Mouse (Mus musculus) cerebellum, adult 8-10 months (tissue): ENCODE data around the gene Irf9.

Source experiments
- DNase-seq: peaks from one replicate; pipeline ENCODE4 v3.0.0; 2022

Gene Irf9

DNA sequence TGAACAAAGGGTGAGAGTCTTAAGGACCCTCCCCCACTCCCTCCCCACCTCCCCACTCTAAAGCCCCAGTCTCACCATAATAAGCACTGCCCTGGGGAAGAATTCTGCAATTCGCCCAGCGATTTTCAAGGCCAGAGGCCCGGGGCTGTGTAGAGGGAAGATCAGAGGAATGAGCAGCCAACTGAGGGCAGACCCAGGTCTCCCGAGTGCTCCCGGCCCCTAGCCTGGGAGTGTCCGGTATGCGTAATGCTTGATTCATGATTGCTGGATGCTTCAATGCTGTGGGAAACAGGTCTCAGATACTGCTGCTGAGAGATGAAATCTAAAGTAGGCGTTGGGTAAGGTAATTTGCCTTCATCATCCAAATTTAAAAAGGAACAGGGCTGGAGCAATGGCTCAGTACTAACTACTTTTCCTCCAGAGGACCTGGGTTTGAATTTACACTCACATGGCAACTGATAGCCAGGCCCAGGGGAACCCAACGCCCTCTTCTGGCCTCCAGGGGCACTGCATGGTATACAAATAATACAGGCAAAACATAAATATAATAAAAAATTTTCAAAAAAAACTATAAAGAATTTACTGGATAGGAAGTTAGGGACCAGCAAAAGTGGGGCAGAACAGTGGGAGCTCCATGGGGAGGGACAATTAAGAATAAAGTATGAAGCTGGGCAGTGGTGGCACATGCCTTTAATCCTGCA is 21.2 kb upstream of the Irf9 start:
- no peak for DNase-seq

GRCm38 (mm10) chr14:55584303-55584701 is 19.1 kb upstream of the Irf9 start:
- no peak for DNase-seq

DNA sequence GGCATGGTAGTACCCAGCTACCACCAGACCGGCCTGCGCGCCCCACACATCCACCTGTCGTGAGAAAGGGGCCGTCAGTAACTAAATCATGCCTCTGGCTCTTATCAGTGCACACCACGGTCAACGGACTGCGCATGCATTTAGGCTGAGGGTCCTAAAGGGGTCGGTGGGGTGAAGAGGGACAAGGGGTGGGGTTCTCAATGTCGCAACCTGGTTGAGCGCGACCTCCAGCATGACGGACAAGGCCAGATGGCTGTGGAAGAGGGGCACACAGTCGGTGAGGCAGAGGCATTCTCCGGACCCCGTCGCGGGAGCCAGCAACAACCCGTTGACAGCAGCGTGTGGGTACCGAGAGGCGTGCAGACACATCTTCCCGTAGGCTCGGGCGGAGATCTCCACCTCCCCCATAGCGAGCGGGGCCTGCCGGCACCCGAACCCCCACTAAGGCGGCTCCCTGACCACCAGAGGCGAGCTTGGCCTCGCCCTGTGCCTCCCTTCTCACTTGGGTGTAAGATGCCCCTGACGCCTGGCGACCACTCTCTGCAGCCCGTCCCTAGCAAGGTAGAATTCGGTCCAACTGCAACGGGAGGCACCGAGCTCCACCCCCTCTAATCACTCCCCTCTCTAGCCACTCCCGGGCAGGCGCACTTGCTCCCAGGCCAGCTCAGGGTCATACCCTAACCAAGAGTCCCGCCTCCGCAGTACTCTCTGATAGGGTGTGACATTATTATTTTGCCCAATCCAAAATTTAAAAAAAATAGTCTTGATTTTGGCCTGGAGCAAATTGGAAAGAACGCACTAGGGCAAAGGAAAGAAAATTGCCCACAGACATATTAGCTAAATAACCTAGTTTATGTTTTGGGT is 18.4 kb upstream of the Irf9 start, which contains the start of gene Emc9:
Gene Emc9, minus strand, starts transcription at position 601 of the 864 bp plus-strand sequence.
- DNase-seq, result peak; percentile 76

DNA sequence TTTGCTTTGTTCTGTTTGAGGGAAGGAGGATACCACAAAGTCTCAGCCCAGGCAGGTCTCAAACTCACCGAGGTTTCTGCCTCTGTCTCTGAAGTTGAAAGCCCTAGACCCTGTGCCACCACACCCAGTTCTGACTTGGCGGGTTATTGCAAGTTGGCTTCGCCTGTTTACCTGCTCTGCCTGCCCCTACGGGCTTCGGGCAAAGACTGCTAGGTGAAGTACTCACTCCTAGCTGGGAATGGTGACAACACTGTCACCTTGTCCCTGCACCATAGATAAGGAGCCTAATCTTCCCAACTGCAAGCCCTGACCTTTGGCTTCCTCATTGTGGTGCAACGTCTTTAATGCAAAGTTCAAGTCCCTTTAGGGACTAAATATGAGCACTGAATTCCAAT is 17.8 kb upstream of the Irf9 start:
- no peak for DNase-seq

DNA sequence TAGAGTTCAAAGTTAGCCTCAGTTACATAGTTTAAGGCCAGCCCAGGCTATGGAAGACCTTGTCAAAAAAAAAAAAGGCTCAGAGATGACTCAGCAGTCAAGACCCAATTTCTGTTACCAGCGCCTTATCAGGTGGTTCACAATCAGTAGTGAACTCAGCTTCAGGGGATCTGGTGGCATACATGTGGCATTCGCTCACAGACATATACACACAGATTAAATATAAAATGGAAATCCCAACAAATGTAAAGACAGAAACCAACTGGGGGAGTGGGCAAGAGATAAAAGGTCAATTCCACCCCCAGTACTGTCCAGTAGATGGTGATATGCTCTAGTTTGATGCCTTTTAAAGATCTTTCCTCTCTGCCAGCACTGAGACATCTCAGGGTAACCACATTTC is 17.2 kb upstream of the Irf9 start:
- DNase-seq, result no peak

DNA sequence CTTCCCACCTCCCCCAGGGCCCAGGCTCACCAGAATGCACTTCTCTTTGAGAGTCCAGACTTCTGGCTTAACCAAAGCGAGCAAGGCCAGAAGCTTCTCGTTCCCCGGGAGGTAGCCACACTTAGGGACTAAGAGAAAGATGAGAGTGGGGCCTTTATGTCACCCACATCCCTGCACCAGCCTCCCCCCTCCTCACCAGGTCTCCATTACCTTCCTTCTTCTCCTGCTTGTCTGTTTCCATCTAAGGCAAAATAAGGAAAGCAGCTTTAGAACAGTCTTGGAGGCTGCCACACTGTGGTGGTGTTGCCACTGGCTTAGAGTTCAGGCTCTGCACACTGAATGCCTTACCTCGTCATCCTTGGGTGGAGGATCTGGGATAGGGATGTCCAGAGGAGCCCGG is 14.1 kb upstream of the Irf9 start:
- no peak for DNase-seq

DNA sequence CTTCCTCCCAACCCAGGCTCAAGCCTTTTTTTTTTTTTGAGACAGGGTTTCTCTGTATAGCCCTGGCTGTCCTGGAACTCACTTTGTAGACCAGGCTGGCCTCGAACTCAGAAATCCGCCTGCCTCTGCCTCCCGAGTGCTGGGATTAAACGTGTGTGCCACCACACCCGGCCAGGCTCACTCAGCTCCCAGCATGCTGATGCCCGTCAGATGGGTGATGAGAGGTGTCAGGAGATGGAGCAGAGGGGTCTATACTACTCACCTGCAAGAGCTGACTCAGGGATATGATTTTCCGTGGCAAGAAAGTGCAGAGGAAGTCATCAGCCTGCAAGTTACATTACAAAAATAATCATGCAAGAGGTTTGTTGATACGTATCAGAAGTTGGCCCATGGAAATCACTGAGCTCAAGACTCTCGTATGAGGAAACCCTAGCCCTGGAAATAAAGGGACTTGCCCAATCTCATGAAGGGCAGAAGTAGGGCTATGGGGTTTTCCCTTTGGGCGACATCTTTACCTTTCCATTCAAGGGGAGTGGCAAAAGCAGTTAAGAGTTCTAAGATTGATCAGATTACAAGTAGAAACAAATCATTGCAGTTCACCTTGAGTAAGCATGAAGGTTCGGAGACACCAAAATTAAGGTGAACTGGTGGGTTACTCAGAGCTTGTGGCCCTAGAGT is 13.5 kb upstream of the Irf9 start:
- no peak for DNase-seq

- peak; percentile 73 for DNase-seq
Observed at GRCm38 (mm10) chr14:55590748-55591330, 12.5 kb upstream of the Irf9 start, which contains the start of gene Psme2. Psme2 (minus strand) TSS chr14:55591113.

DNA sequence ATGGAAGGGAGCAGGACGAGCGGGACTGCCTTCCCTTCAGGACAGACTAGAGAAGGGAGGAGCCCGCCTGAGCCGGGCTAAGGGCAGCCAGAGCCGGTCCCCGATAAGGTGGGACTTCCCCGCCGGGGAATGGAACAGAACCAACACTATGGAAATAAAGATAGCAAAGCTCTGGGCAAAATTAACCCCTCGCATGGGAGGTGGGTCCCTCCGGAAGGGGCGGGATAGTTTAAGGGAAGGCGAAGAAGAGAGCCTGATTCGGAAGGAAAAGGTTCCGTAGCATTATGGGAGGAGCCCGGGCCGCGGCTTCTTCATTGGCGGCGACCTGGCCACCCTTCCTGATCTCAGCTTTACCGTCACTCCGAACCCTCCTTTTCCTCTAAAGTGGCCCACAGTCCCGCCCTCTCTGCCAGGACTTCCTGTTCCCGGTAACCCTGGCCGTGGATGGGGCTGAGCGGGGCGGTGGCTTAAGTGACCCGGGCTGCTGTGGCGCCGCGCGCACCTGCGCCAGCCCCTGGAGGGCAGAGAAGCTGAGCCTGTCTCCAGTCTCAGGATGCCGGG is 12.0 kb upstream of the Irf9 start, which contains the start of gene Rnf31:
Gene Rnf31, plus strand, starts transcription at position 378 of the 561 bp plus-strand sequence.
- peak; percentile 90 for DNase-seq

- no peak for DNase-seq
Observed at GRCm38 (mm10) chr14:55592226-55592625, 11.1 kb upstream of the Irf9 start.

DNA sequence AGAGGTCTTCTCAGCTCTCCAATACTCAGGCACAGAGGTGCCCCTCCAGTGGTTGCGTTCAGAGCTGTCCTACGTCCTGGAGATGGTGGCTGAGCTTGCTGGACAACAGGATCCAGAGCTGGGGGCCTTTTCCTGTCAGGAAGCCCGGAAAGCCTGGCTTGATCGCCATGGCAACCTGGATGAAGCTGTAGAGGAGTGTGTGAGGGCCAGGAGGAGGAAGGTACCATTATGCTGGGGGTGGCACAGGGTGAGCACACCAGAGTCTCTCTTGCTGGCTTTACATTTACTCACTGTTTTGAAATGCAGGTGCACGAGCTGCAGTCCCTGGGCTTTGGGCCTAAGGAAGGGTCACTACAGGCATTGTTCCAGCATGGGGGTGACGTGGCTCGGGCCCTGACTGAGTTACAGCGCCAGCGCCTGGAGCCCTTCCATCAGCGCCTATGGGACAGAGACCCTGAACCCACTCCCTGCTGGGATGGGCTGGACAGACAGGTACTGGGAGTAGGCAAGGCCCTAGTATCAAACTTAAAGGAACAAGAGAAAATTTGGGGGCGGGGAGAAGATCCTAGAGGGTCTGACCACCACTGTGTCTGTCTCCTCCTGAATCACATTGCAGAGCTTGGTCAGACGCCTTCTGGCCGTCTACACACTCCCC is 7.2 kb upstream of the Irf9 start:
- DNase-seq, result no peak

DNA sequence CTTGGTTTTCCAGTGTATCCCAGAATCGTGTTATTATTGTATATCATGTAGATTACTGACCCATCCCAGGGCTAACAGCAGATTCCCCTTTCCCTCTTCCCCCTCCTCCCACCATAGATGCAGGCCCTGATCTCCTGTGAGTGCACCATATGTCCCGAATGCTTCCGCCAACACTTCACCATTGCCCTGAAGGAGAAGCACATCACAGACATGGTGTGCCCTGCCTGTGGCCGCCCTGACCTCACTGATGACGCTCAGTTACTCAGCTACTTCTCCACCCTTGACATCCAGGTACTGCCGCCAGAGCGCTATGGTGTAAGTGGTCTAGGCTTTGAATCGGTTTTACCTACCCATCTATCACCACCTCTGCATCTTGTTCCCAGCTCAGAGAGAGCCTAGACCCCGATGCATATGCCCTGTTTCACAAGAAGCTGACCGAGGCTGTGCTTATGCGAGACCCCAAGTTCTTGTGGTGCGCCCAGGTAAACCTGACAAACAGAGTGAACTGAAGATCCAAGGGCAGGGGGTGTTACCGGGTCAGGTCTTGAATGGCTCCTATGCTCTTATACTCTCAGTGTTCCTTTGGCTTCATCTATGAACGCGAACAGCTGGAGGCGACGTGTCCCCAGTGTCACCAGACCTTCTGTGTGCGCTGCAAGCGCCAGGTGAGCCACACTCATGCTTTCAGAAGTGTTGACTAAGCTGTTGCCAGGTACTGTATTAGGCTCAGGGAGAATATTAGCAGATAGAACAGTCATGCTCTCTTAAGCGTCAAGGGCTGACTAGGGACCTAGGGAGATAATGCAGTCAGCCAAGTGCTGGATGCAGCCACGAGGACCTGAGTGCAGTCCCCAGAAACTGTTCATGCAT is 4.6 kb upstream of the Irf9 start:
- no peak for DNase-seq

DNA sequence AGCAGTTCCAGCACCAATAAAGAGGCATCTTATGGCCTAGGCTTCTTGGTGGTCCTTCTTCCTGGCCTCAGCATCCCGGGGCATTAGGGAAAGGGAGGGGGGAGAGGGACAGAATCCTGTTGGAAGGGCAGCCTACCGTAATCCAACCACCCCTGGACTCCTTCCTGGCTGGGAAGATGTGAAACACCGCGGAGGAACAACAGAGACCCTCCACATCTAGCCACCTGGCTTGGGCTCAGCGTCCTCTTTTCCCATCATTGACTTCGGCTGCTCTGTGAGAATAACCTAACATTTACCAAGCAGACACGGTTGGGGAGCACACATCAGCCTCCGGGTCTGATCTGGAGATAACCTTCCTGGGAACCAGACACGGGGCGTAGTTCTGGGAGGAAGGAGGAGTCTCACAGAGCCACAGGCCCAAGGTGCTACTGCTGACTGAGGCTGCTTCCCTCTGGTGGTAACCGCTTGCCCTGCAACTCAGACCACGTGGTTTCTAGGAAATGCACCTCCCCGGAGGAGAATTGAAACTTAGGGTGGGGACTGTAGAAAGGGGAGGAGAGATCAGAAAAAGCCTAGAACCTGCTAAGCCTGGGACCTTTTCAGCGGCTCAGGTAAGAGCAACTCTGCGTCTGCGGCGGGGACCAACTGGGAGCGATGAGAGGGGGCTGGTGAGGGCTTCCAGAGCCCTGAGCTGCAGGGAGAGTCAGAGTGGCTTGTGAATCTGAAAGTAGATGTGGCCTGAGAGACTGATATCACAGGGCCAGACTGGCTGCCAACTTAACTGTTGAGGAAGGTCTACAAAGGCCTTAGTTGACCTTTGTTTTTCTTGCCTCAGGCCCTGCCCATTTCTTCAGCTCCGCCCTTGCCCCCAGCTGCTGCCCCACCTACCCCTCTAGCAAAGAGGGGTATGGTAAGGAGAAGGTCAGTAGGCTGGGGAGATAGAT is 534 bp downstream of the Irf9 start:
- peak; percentile 77 for DNase-seq

DNA sequence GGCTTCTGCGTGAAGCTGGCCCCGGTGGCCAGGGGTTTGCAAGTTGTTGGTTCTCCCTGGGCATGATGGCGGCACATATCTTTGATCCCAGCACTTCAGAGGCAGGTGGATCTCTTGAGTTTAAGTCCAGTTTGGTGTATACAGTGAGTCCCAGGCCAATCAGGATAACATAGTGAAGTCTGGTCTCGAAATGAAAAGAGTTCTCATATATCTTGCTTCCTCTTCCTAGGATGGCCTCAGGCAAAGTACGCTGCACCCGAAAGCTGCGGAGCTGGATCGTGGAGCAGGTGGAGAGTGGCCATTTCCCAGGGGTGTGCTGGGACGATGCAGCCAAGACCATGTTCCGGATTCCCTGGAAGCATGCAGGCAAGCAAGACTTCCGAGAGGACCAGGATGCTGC is 1.5 kb downstream of the Irf9 start:
- DNase-seq, result no peak

- DNase-seq, result no peak
Observed at GRCm38 (mm10) chr14:55605743-55606459, 2.5 kb downstream of the Irf9 start.

DNA sequence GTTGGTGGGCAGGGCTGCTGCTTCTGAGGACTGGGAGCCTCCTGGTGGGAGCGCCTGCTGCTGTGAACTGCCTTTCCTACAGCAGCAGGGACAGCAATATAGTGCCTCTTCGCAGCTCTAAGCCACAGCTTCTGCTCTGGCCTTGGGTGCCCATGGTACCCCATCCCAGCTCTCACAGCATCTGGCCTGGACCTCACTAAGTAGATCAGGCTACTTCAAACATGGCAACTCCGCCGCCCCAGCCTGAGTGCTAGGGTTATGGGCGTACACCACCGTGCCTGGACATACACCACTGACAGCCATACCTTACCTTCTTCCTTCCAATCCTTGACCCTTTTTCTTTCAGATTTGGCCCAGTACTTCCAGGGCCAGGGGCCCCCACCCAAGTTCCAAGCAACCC is 5.0 kb downstream of the Irf9 start:
- DNase-seq, result no peak

GRCm38 (mm10) chr14:55613346-55613745 is 10.0 kb downstream of the Irf9 start:
- no peak for DNase-seq

DNA sequence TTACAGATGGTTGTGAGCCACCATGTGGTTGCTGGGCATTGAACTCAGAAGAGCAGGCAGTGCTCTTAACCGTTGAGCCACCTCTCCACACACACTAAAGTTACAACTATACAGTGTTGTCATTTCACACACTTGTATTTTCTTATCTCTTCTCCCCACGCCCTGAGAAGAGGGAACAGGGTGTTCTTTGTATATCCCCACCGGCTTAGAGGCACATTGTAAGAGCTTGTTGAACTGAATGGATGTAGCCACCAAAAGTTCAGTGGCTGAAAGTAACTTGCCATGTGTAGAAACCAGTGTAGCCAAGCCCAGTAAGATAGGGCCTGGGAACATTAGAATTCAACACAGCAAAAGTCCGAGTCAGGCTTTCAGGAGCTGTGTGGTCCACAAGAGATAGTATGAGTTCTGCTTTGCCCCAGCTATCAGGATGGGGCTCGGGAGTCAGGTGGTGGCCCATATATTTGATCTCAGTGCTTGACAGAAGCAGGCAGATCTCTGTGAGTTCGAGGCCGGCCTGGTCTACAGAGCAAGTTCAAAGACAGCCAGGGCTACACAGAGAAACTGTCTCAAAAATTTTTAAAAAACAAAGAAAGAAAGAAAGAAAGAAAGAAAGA is 11.3 kb downstream of the Irf9 start:
- DNase-seq, result no peak

GRCm38 (mm10) chr14:55615876-55616275 is 12.5 kb downstream of the Irf9 start:
- DNase-seq, result no peak
